Mouse (Mus musculus) spleen, postnatal 10 days (tissue): ENCODE results near the gene Dxo.

Source experiments
- DNase-seq, 2 experiments: peaks; one replicate each; pipeline ENCODE4 v3.0.0; 2021 to 2022; ENCODE audit warnings: low spot score in 2 of 2

Dxo gene

GRCm38 (mm10) chr17:34881166-34881565 is 44.3 kb downstream of the Dxo start:
- DNase-seq, result no peak

- no peak for DNase-seq
Observed at GRCm38 (mm10) chr17:34881683-34882310, 45.0 kb downstream of the Dxo start, which contains the start of gene Gm20547. Gene Gm20547, minus strand, starts transcription at chr17:34882042.

- DNase-seq, result no peak
Observed at GRCm38 (mm10) chr17:34883332-34883731, 46.5 kb downstream of the Dxo start.

- DNase-seq, result no peak
Observed at GRCm38 (mm10) chr17:34884704-34885103, 47.9 kb downstream of the Dxo start.

GRCm38 (mm10) chr17:34885615-34886014 is 48.8 kb downstream of the Dxo start:
- DNase-seq, result no peak

- DNase-seq, result no peak
Observed at GRCm38 (mm10) chr17:34887942-34888341, 51.1 kb downstream of the Dxo start.
